Mouse (Mus musculus): ENCODE measurements around the gene Tradd.
"Not testable (repeated sequence)": the region's sequence is repeated elsewhere in the genome, so short reads cannot be mapped to it uniquely, and the experiment has no call there.

The Tradd gene

DNA sequence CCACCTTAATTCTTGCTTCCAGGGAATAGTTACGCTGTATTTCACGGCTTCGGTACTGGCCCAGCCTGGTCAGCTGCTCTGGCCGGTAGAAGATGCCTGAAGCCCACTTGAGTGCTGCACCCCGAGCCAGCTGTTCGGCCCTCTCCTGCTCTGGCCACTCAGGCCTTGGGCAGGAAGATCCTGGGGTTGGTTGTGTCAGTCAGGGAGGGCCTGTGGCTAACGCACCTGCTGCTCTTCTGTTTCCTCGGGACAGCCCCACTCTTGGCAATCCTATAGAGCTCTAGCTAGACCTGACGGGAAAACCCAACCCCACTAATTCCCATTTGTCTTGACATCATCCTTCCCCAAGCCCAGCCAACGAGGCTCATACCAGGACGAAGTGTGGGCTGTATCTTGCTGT, 30.8 kb upstream of the Tradd start:
- no peak for DNase-seq (ENCODE audit: low spot score)

DNA sequence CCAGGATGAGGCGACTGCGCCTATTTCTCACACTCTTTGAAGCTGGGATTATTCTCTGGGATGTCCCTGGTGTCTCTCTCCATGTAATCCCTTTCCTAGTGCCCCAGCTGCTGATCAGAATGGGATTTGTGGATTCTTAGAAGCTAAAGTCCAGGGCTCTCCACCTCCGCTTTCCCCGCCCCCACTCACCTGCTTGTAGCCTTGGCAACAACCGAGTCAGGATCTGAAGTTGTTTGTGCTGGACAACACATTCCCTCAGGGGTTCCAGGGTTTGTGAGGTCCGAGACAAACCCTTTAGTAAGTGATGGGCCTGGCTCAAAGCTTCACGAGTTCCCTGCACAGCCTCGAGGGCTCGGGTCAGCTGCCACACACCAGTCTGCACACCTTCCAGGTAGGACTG, 30.4 kb upstream of the Tradd start:
- DNase-seq (ENCODE audit: low spot score), result no peak

DNA sequence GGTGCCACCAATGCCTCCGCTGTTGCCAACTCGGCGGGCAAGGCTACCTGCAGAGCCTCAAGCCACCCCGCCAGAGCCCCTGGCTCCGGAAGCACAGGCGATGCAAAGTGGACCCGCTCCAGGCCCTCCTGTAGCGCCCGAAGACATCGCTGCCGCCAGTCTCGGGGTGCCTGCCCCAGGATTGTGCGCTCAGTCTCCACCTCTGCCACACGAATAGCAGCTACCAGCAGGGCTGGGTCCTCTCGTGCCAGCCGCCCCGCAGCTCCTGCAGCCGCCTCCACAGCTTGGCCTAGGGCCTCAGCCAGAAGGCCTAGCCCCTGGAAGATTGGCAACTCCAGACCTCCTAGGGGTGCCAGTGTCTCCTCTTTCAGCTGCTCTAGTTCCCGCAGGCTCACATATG, 29.0 kb upstream of the Tradd start:
- no peak for DNase-seq (ENCODE audit: low spot score)

DNA sequence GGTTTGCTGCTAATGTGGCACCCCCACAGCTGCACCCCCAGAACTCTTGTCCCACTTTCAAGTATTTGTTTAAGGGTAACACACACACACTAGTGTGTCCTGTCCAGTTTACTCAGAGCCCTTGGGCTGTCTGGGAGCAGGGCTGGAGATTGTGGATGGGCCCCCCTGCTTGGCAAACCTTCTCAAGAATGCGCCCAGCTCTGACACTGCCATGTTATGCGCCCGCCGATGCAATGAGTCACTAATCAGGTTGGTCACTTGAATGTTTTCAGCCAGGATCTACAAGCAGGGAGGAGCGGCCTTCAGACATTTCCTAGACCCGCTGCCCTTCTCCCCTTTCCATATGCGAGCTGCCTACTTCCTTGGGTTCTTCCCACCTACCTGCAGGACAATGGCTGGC, 28.1 kb upstream of the Tradd start:
- DNase-seq (ENCODE audit: low spot score), result no peak

DNA sequence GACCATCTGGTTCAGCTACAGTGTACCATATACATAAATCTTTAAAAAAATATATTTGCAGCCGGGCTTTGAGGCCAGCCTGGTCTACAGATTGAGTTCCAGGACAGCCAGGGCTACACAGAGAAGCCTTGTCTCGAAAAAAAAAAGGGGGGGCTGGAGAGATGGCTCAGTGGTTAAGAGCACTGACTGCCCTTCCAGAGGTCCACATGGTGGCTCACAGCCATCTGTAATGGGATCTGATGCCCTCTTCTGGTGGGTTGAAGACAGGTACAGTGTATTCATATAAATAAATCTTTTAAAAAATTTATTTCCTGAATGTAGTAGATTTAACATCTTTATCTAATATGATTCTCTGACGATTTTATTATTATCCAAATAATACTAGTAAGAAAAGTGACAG, 27.4 kb upstream of the Tradd start:
- DNase-seq (ENCODE audit: low spot score), result not testable (repeated sequence)

DNA sequence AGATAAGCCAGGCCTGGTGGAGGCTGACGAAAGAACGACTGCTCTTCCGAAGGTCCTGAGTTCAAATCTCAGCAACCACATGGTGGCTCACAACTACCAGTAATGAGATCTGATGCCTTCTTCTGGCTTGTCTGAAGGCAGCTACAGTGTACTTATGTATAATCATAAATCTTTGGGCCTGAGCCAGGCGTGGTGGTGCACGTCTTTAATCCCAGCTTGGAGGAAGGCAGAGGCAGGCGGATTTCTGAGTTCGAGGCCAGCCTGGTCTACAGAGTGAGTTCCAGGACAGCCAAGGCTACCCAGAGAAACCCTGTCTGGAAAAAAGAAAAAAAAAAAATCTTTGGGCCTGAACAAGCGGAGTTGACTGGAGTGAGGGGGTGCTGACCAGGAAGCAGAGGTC, 27.0 kb upstream of the Tradd start:
- not testable (repeated sequence) for DNase-seq (ENCODE audit: low spot score)

DNA sequence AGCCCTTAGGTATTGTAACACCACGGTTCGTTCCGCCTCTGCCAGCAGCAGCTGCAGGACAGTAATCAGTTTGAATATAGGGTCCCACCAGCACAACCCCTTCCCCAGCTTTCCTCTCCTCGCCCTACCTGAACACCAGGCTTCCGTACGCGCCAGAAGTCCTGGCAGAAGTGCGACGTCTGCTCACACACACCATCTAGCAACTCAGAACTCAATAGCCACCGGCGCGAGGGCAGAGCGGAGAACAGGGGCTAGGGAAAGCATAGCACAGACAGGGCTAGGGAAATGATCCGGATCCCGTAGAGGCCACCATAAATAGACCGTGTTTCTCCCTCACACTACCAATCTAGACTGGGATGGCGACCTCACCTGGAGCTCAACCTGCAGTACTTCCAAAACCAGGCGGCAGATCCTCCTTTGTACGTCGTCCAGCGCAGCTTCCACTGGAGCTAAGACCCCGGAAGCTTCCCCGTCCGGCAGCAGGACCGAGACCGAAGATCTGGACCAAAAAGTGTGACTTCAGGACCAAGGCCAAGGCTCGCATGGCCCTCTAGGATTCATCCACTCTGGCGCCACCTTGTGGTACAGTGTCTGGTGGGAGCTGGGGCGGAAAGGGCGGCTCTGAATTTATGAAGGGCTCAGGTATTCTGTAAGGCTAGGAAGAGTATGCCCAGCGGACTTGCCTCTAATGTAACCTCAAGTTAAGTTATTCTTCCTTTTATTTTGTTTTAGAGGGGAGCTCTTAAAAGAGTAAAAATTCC, 26.3 kb upstream of the Tradd start:
- DNase-seq (ENCODE audit: low spot score), result peak; percentile 78

DNA sequence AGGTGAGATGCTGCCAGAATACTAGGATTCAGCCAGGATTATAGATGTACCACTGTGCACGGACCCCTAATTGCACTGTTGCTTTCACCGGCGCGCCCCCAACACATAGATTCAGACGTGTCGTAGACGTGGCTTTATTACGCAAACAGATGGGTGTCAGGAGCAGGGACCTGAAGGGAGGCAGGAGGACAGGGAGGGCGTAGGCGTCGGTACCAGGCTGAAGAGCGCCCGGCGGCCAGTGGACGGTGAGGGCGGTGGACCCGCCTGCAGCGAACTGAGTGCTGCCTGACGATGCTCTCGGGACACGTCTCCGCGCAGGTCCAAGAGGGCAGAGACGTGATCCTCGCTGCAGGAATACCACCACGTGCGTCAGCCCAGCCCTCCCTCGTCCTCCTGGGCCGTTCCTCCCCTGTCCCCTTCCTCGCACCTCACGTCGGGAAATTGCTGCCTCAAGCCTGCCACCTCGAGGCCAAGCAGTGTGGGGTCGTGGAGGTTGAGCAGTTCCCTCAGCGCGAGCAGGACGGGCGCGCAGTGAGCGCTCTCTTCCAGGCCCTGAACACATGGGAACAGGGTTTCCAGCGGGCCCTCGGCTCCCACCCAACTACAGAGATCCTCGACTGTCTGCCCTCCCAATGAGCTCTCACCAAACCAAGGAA, 25.5 kb upstream of the Tradd start, which contains the start of gene 4931428F04Rik:
Gene 4931428F04Rik, minus strand, starts transcription at position 60 of the 656 bp plus-strand sequence.
- peak; percentile 45 for DNase-seq (ENCODE audit: low spot score)

DNA sequence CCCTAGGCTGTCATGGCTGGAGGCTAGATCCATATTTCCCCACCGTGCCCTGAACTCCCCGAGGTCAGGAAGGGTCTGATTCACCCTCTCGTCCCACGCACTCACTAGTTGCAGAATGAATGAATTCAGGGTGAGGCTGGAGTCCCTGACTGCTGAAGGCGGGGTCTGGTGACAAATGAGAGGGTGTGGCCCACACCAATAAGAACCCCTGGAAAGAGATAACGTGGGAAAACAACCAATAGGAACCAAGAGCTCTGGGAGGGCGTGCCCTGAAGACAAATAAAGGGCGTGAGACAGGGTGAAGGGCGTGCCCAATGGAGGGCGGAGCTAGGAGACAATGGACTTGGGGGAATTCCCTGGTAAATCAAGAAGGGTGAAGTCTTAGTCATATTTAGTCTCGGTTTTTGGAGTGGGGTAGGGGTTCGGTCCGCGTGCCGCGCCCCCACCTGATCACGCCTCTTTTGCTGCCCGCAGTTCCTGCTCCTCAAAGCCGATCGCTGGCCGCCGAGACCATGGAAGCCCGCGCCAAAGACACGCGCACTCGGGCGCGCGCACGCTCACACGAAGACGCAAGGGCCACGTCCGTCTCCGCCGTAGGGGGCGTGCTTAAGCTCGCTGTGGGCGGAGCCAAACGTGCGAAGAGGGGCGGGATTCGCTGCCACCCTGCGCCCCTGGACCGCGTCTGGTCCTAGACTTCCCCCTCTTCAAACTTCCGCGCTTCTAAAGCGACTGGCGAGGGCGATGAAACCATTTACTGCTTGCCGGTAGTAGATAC, 24.7 kb upstream of the Tradd start:
- peak; percentile 91 for DNase-seq (ENCODE audit: low spot score)

DNA sequence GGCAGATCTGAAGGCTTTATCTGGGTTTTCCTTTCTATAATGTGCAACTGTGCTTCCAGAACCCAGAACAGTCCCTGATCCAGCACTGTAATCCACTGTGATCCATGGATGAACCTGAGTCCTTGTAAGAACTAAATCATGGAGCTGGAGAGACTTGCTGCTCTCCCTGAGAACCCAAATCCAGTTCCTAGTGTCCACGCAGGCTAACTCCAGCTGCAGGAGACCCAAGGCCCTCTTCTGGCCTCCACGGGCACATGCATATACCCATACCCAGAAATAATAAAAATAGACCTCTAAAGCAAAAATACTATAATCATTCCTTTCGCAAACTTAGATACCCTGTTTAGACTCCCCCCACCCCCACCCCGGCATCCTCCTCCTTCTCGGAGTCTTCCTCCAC, 23.8 kb upstream of the Tradd start:
- DNase-seq (ENCODE audit: low spot score), result no peak

DNA sequence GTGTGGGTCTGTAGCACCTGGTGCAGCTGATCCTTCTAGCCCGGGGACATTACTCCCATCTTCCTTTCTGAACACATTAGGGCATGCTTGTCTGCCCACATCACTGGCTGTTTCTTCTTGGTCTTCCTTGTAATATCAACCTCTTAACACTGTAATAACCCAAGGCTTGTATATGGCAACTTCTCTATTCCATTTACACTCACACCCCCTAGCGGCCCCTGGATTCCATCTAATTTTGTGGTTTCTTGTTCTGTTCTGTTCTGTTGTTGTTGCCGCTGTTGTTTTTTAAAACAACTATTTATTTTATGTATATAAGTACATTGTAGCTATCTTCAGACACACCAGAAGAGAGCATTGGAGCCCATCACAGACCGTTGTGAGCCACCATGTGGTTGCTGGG, 22.5 kb upstream of the Tradd start:
- no peak for DNase-seq (ENCODE audit: low spot score)

DNA sequence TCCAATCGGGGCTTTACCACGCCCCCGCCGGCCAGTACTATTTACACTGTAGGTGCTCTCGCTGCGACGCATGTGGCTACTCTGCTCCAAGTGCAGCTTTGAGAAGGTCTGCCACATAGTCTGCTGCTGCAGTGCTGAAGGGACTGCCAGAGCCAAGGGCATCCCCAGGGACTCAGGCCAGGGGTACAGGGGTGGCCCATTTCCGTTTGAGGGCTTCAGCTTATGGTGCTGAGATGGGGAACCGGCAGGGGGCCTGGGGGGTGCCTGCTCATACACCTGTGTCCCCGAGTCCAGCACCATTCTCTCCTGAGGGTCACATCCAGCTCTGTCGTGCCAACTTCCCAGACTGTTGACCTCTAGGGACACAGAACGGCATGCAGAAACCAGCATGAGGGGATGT, 21.1 kb upstream of the Tradd start:
- no peak for DNase-seq (ENCODE audit: low spot score)

DNA sequence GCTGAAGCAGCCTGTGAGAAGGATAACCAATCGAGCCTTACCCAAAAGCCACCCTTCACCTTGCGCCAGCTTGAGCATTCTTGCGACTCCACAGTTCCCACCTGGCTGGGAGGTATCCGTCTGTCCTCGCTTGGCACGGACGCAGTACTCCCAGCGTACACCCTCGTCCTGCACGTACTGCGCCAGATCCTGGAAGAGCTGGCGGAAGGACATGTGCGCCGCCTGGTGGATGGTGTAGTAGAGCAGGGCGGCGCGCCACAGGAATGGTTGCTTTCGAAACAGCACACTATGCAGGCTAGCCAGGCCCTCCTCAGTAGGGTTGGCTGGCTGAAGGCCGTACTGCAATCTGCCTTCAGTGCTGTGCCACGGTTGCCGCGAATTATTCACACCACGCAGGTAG, 18.7 kb upstream of the Tradd start:
- peak; percentile 41 for DNase-seq (ENCODE audit: low spot score)

DNA sequence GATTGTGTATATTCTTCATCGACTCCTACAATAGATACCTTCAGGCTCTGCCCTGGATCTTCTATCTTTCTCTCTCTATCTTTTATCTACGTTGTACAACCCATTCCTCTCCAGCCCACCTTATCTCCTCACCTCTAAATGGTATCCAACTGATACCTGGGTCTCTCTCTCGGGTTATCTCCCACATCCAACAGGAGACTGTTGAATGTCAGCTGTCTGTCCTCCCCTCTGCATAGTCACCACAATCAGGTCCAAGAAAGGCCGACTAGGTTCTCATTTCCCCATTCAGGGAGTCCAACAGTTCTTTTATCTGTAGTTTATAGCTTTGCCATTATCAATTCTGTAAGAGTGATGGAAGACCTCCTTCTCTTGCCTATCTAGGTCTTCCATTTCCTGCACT, 17.8 kb upstream of the Tradd start:
- no peak for DNase-seq (ENCODE audit: low spot score)

DNA sequence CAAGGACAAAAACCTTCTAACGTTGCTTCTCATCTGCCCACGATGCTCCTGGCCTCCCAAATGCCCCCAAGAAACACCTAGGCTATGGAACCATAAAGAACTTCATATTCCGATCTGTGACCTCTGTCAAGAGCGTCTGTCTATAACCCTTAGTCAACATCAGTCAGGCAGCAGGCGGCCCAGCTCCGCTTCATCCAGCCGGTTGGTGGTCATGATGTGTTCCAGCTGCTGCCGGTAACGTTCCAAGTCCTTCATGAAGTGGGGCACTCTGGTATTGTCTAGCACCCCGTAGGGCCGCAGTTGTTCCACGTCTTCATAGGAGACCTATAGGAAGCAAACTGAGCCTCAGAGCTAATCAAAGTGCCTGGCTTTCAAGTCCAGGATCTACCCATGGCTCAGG, 17.4 kb upstream of the Tradd start:
- DNase-seq (ENCODE audit: low spot score), result no peak

DNA sequence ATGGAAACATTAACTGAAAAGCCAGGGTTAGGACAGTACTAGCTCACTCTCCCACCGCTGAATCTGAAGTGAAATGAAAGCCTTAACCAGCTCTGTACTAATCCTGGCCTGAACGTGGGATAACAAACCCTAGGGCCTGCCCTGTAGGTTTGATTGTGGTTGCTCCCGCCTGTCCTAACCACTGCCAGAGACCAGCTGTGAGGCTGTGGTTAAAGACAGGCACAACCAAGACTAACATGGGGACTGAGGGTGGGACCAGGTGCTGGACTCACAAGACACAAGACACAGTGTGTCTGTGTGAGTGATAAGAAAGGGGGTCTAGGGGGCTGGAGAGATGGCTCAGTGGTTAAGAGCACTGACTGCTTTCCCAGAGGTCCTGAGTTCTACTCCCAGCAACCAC, 16.2 kb upstream of the Tradd start:
- DNase-seq (ENCODE audit: low spot score), result no peak

DNA sequence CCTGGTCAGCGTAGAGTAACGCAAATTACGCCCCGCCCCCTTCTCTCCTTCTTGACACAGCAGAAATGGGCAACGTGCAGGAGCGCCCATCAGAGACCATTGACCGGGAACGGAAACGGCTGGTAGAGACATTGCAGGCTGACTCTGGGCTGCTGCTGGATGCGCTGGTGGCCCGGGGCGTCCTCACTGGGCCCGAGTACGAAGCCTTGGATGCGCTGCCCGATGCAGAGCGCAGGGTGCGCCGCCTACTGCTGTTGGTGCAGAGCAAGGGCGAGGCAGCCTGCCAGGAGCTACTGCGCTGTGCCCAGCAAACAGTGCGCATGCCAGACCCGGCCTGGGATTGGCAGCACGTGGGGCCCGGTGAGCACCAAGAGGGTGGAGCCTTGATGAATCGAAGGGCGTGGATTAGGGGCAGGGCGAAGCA, 14.5 kb upstream of the Tradd start:
- DNase-seq (ENCODE audit: low spot score), result no peak

DNA sequence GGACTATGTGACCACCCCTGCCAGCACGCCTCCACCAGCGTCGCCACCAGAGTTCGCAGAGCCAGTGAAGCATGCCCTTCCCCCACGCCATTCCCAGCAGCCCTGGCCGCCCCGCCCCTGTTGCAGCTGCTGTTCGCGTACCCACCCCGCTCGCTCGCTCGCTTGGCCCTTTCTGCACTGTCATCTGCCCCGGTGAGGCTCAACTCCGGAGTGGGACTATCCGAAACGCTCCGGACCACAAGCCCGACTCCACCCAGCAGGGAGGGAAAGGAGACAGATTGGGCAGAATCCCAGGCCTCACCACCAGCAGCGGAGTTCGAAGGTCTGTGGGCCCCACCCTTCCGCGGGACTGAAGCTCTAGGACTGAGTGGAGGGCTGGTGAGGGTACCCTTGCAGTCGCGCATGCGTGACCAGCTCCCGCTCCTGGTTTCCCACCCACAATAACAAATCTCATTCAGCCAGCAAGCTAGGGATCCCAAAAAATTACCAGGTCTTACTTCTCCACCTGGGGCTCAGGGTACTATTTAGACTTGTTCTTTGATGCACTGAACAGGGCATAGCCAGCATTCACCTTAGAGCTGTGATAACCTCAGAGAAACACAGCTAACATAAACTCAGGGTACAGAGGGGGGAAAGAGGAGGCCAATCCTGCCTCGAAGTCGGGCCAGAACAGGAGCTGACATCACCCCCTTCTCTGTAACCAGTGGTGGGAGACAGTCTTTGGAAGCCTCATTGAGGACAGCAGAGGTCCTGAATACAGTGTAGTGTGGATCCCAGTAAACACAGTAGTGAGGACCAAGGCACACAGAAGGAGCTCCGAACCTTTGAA, 12.1 kb upstream of the Tradd start:
- peak; percentile 64 for DNase-seq (ENCODE audit: low spot score)

DNA sequence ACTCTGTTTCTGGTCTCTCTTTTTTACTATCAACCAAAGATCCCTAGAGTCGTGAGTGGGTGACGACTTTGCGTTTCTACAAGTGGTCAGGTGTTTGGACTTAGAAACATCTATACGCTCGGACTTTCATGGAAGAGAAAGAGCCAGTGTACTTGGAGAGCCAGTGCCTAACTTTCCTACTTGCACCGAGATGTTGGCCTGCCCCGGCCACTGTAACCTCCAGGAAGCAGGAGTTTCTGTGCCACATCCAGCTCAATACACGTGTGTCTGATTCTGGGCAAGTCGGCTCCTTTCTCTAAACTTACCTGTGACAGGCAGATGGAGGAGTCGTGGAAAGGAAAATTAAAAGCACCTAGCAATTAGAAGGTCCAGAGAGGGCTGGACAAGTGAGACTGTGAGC, 11.4 kb upstream of the Tradd start, which contains the start of gene Nol3:
Gene Nol3, plus strand, starts transcription at position 301 of the 400 bp plus-strand sequence.
- no peak for DNase-seq (ENCODE audit: low spot score)

DNA sequence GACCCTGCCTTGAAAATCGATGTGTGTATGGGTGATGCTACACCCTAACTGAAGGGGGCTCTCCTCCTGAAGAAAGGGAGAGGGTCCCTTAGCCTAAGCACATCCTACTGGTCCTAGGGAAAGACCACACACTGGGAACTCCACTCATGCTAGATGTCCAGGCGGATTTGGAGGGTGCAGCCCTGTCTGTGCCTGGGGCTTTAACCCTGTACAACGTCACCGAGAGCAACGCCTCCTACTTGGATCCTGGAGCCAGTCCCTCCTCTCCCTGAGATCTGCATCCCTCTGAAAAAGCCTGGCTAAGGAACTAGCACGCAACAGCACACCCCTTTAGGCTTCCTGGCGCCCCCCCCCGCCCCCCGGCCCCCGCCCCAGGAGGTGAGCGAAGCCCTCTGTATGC, 11.0 kb upstream of the Tradd start:
- no peak for DNase-seq (ENCODE audit: low spot score)

DNA sequence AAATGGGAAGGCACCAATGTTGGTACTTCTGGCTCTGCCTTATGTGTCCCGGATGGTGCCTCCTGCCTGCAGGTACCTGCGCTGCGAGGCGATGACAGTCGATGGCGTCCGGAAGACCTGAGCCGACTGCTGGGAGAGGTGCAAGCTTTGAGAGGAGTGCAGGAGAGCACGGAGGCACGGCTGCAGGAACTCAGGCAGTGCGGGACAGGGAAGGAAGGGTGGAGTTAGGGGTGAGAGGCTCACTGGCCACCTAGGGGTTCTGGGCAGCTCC, 6.4 kb upstream of the Tradd start:
- DNase-seq (ENCODE audit: low spot score), result no peak
